Mouse (Mus musculus) retina, embryonic 14.5 days (tissue): ENCODE data around the gene Ankrd12.
"Not testable (repeated sequence)": the region's sequence is repeated elsewhere in the genome, so short reads cannot be mapped to it uniquely, and the experiment has no call there.

Experiments
- DNase-seq: peaks from one replicate; pipeline ENCODE4 v3.0.0-alpha.2; 2015; ENCODE audit warnings: low spot score

The Ankrd12 gene

GRCm38 (mm10) chr17:66084486-66084885 is 7.6 kb upstream of the Ankrd12 start:
- no peak for DNase-seq

DNA sequence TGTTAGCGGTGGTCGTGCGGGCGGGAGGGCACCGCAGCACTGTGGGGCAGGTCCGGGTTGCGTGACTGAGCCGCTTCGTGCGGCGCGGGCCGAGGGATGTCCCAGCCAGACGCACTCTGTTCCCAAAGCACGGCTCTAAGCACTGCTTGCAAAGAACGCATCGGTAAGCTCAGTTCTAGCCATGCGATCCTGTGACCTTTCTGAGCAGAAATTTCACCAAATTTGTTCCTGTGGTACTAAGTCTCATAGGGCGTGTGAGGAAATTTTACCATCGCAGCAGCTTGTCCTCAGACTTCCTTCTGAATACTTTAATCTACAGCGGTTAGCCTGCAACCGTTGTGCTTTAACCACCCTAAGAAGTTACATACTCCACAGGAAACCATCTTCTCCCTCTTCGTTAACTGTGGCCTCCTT is 555 bp upstream of the Ankrd12 start:
- DNase-seq = peak; percentile 43

- peak; percentile 57 for DNase-seq
Measured at GRCm38 (mm10) chr17:66076174-66076927, 538 bp downstream of the Ankrd12 start.

DNA sequence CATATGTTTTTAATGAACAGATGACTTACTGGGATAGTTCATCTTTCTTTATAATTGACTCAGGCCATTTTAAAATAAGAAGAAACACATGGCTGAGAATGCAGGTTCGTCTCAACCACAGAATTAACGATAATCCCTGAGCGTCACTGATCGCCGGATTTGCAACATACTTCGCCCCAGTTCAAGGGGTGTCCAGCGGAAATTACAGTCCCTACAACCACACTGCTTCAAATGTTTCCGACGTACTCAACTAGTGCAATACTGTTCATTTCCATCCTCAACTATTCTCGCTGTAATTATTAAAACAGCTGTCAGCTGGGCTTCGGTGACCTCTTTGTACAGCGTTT is 1.1 kb downstream of the Ankrd12 start:
- peak; percentile 36 for DNase-seq

DNA sequence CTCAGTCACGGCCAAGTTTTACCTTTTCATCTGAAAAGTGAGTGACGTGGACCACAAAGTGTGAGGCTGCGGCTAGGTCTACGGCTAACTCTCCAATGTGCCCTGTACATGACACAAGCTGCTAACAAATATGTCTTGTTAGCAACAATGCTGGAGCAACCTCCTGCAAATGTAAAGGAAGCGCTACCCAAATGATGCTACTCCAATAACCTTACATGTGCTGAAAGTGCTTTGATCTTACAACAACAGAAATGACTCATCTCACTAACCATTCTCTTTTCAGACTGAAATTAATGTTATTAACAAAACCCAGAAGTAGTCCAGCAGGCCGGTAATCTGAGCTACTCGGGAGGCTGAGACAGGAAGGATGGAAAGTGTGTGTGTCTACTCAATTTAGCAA is 2.9 kb downstream of the Ankrd12 start:
- no peak for DNase-seq

- not testable (repeated sequence) for DNase-seq
Measured at GRCm38 (mm10) chr17:66069036-66069435, 7.9 kb downstream of the Ankrd12 start.

GRCm38 (mm10) chr17:66065115-66065514 is 11.8 kb downstream of the Ankrd12 start:
- no peak for DNase-seq

DNA sequence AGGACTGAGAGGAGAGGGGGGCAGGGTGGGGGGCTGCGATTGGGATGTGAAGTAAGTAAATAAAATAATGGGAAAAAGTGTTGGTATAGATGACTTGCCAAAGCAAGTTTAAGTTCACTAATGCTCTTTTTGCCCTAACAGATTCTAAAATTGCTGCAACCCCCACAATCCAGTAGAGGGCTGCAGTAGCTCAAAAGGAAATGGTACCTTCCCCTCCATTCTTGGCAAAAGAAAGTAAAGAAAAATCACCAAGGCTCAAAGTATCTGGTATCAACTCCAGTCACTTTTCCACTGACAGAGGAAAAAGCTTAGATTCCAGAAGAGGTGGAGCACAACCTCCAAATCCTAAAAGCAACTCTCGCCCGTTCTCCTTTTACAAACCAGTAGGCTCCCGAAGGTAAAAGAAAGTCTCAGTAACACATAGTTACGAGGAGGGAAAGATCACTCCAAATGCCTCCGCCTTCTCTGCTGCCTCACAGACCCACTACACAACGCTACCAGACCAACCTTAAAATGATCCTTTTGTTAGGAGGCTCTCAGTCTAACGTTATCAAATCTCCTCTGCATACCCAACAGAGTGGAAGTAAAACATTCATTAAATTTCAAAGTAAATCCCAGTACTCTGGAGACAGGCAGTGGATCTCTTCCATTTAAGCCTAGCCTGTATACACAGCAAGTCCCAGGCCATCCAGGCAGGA is 15.5 kb downstream of the Ankrd12 start:
- no peak for DNase-seq

DNA sequence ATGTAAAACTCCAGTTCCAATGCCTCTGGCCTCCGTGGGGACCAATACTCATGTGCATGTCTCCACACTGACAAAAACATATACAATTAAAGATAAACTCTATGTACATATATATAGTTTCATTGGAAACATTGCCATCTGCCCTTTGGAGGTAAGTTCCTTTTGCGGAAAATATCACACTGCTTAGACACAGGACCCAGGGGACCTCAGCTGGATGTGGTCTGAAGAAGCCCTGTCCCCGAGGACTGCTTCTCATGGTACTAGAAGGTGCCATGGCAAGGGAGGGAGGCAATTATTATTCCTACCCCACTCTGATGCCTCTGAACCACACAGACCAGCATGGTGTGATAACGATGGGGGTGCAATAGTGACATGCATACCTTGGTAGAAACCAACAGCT is 18.7 kb downstream of the Ankrd12 start:
- no peak for DNase-seq

- no peak for DNase-seq
Measured at GRCm38 (mm10) chr17:66057145-66057544, 19.7 kb downstream of the Ankrd12 start.

DNA sequence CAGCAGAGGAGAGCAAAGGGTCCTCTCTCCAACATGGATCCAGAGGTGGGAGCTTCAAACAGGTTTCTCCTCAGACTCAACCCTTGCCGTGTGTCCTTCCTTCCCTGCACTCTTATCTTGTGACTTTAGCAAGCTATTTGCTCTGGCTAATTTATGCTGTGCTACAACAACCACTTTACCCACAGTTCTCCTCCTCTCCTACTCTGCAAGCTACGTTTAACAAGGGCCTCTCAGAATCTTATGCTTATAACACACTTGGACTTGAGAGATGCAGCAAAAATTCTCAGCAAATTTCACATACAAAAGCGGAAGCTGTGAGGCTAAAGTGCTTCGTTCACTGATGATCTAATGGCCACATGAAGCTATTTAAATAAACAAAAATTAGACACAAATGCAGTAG is 23.5 kb downstream of the Ankrd12 start:
- no peak for DNase-seq

- DNase-seq = no peak
Measured at GRCm38 (mm10) chr17:66048795-66049194, 28.1 kb downstream of the Ankrd12 start.

- no peak for DNase-seq
Measured at GRCm38 (mm10) chr17:66048199-66048598, 28.7 kb downstream of the Ankrd12 start.

- DNase-seq = not testable (repeated sequence)
Measured at GRCm38 (mm10) chr17:66043679-66044078, 33.2 kb downstream of the Ankrd12 start.

GRCm38 (mm10) chr17:66041020-66041419 is 35.9 kb downstream of the Ankrd12 start:
- DNase-seq = no peak

GRCm38 (mm10) chr17:66033239-66033638 is 43.6 kb downstream of the Ankrd12 start:
- no peak for DNase-seq

- no peak for DNase-seq
Measured at GRCm38 (mm10) chr17:66031991-66032390, 44.9 kb downstream of the Ankrd12 start.

- no peak for DNase-seq
Measured at GRCm38 (mm10) chr17:66024211-66024610, 52.7 kb downstream of the Ankrd12 start.

- no peak for DNase-seq
Measured at GRCm38 (mm10) chr17:66011790-66012189, 65.1 kb downstream of the Ankrd12 start.

DNA sequence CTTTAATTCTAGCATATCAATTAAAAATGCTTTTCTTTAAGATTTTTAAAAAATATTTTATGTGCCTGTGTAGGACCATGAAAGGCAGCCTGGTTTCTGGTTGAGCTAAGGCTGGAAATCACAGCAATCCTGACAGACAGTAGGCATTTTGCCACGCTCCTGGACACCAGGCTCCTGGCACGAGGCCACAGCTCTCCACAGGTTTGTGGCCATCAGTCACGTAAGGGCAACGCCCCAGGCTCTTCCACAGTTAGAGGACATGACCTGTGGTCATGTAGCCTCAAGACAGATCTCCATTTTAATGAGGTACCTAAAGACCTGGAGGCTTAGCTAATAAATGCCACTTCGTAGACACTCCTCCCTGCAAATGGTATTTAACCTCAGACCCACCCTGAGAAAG is 69.0 kb downstream of the Ankrd12 start:
- DNase-seq = no peak

GRCm38 (mm10) chr17:66007473-66007872 is 69.4 kb downstream of the Ankrd12 start:
- DNase-seq = no peak

DNA sequence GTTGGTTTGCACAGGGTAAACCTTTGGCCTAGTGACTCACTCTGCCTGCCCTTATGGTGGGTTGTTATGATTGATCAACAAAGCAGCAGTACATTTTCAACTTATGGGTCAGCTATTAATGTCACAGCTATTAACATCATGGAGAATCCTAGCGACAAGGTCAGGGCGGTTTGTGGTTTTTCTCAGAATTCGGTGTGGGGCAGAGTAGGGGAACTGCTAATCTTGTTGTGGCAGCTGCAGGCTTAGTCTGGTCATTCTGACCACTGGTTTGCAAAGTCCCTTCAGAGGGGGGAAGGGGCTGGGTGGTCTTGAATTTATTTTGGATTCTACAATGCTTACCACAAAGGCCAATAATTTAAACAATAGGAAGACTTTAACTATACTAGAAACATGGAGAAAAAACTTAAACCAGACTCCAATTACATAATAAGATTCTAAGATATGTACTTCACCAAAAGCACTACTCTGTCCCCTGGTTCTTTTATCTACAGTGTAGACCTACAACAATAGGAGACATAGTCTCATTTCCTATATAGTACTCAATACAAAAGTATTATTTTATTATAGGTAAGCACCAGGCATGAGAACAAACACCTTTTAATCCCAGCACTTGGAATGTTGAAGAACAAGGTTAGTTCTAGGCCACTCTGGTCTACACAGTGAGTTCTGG is 88.6 kb downstream of the Ankrd12 start:
- no peak for DNase-seq

DNA sequence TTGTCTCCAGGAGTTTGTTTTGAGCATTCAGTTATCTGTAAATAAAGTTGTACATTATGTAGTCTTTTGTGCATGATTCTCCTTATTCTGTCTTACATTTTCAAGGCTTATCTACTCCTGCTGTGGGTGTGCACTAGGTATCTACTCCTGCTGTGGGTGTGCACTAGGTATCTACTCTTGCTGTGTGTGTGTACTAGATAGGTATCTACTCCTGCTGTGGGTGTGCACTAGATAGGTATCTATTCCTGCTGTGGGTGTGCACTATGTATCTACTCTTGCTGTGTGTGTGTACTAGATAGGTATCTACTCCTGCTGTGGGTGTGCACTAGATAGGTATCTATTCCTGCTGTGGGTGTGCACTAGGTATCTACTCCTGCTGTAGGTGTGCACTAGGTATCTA is 100.2 kb downstream of the Ankrd12 start:
- DNase-seq = not testable (repeated sequence)
